Mouse (Mus musculus): ENCODE results near the gene Limd1. TPM values are rescaled to one million over a fixed set of nuclear protein-coding genes. Genes with fewer than 3 reads are reported as not detected.

Limd1 gene
- polyA plus RNA-seq, 2 experiments, result 32.5 to 58.4 TPM

DNA sequence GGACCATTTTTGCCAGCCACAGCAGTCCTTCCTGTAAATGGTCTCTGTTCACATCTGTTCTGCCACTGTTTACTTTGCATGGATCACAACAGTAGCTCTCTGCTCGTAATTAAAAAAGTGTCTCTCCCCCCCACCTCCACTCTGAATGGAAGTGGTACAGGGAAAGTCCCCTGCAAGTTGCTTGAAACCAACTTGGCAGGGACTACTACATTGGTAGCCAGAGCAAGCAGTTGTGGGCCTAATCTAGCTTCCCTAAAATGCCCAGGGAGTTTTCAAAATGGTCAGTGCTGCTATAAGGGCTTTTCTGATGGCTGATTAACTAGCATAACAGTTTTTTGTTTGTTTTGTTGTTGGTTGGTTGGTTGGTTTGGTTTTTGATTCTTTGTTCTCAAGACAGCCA, 60.6 kb downstream of the Limd1 start:
- Histone ChIP-seq H3K27ac (replicated peaks; ENCODE audit: low read depth, low read length) (no peak overlapping the region), H3K9ac (ENCODE audit: low read depth, low read length, severe bottlenecking) (no peak overlapping the region), H3K4me2 (replicated peaks; ENCODE audit: low read depth, low read length, severe bottlenecking) (no peak overlapping the region), H3K4me1 (ENCODE audit: control insufficient read depth, insufficient read depth, low read length) (no peaks in the 10 kb centered on the region; the same call in 1 of the 2 replicates), H3K9me3 (ENCODE audit: control insufficient read depth, low read length) (no peaks in the 10 kb centered on the region), H3K36me3 (ENCODE audit: control insufficient read depth, insufficient read depth, low read length) (peaks cover 9% of the 10 kb centered on the region), H3K4me3 (replicated peaks; ENCODE audit: low read length) (no peak overlapping the region), H3K27me3 (ENCODE audit: control insufficient read depth, insufficient read depth, low read length) (no peaks in the 10 kb centered on the region)
- no peak for ATAC-seq (ENCODE audit: low FRiP score, low read depth)
- no peak for TF ChIP-seq POLR2A (IDR thresholded peaks at IDR 0.05; ENCODE audit: borderline replicate concordance, extremely low read depth, insufficient read depth, insufficient read length)
- WGBS, result 25% methylated on average over 1 of the region's 1 CpGs
- DNase-seq (ENCODE audit: low spot score), result no peak

DNA sequence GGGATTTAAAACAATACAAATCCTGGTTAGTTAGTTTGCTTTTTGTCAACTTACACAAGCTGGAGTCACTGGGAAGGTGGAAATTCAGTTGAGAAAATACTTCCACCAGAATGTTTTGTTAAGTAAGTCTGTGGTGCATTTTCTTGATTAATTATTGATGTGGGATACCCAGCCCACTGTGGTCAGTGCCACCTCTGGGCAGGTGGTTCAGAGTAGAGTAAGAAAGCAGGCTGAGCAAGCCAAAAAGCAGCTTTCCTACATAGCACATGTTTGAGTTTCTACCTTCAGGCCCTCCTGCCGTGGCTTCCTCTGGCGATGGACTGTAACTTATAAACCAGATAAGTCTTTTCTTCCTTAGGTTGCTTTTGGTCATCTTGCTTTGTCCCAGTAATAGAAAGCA, 61.3 kb downstream of the Limd1 start:
- no peaks in the 10 kb centered on the region; the same call in 1 of the 2 replicates for H3K4me1 ChIP-seq (ENCODE audit: control insufficient read depth, insufficient read depth, low read length)
- TF ChIP-seq POLR2A (IDR thresholded peaks at IDR 0.05; ENCODE audit: borderline replicate concordance, extremely low read depth, insufficient read depth, insufficient read length), result no peak
- H3K9ac ChIP-seq (ENCODE audit: low read depth, low read length, severe bottlenecking), result no peak overlapping the region
- H3K4me2 ChIP-seq (replicated peaks; ENCODE audit: low read depth, low read length, severe bottlenecking), result no peak overlapping the region
- no peak overlapping the region for H3K4me3 ChIP-seq (replicated peaks; ENCODE audit: low read length)
- H3K36me3 ChIP-seq (ENCODE audit: control insufficient read depth, insufficient read depth, low read length), result peaks cover 11% of the 10 kb centered on the region
- 68% methylated on average over 2 of the region's 2 CpGs for WGBS
- ATAC-seq (ENCODE audit: low FRiP score, low read depth) (no peak), DNase-seq (ENCODE audit: low spot score) (no peak)
- H3K9me3 ChIP-seq (ENCODE audit: control insufficient read depth, low read length), result no peaks in the 10 kb centered on the region
- no peak overlapping the region for H3K27ac ChIP-seq (replicated peaks; ENCODE audit: low read depth, low read length)
- no peaks in the 10 kb centered on the region for H3K27me3 ChIP-seq (ENCODE audit: control insufficient read depth, insufficient read depth, low read length)

DNA sequence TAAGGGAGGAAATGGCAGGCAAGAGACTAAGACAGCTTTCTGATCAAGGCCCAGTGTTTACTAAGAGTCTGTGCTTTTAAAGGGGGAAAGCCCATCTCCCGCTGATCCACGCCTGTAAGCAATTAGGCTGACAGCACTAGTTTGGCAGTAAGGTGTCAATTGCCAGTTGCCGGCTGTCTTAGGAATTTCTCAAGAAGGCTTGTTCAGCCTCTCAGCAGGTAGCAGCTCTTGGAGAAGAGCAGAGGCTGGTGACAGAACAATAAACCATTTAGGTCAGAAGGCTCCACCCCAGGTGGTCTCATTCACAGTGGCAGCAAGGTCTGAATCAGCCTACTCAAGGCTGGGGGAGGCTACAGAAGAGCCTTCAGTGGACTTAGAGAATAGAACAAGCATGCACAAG, 76.1 kb downstream of the Limd1 start:
- DNase-seq (ENCODE audit: low spot score) (no peak), ATAC-seq (ENCODE audit: low FRiP score, low read depth) (no peak)
- no peak for TF ChIP-seq POLR2A (IDR thresholded peaks at IDR 0.05; ENCODE audit: borderline replicate concordance, extremely low read depth, insufficient read depth, insufficient read length)
- H3K9me3 ChIP-seq (ENCODE audit: control insufficient read depth, low read length), result no peaks in the 10 kb centered on the region
- H3K36me3 ChIP-seq (ENCODE audit: control insufficient read depth, insufficient read depth, low read length), result peaks cover 71% of the 10 kb centered on the region
- H3K27ac ChIP-seq (replicated peaks; ENCODE audit: low read depth, low read length), result no peak overlapping the region
- H3K4me1 ChIP-seq (ENCODE audit: control insufficient read depth, insufficient read depth, low read length), result no peaks in the 10 kb centered on the region
- H3K9ac ChIP-seq (ENCODE audit: low read depth, low read length, severe bottlenecking), result no peak overlapping the region
- no peak overlapping the region for H3K4me3 ChIP-seq (replicated peaks; ENCODE audit: low read length)
- no peak overlapping the region for H3K4me2 ChIP-seq (replicated peaks; ENCODE audit: low read depth, low read length, severe bottlenecking)
- WGBS, result 13% methylated on average over 3 of the region's 3 CpGs
- no peaks in the 10 kb centered on the region for H3K27me3 ChIP-seq (ENCODE audit: control insufficient read depth, insufficient read depth, low read length)

Other genes with a start within 250 kb of the Limd1 start
- gene Tmem158, start 217.9 kb upstream of the Limd1 start, polyA plus RNA-seq (2012; rRNA removed), result 32.0 and 54.9 TPM in 2 replicates
- 19.6 and 24.0 TPM in 2 replicates for gene Tmem158, start 217.9 kb upstream of the Limd1 start, polyA plus RNA-seq (2014; fragmentation: Nextera tagmentation; extraction: Ambion mirVana)
- 561 and 678 TPM in 2 replicates for gene Lars2, start 111.8 kb upstream of the Limd1 start, polyA plus RNA-seq (2012; rRNA removed)
- 1,575 and 1,593 TPM in 2 replicates for gene Lars2, start 111.8 kb upstream of the Limd1 start, polyA plus RNA-seq (2014; fragmentation: Nextera tagmentation; extraction: Ambion mirVana)
- gene Sacm1l, start 51.1 kb downstream of the Limd1 start, polyA plus RNA-seq (2012; rRNA removed), result 23.5 and 25.2 TPM in 2 replicates
- 49.6 and 50.2 TPM in 2 replicates for gene Sacm1l, start 51.1 kb downstream of the Limd1 start, polyA plus RNA-seq (2014; fragmentation: Nextera tagmentation; extraction: Ambion mirVana)
- 0.01 and 0.03 TPM in 2 replicates for gene Slc6a20b, start 153.9 kb downstream of the Limd1 start, polyA plus RNA-seq (2012; rRNA removed)
- gene Slc6a20b, start 153.9 kb downstream of the Limd1 start, polyA plus RNA-seq (2014; fragmentation: Nextera tagmentation; extraction: Ambion mirVana), result 0.18 and 0.19 TPM in 2 replicates
- 0.09 and 0.13 TPM in 2 replicates for gene Ccr9, start 199.7 kb downstream of the Limd1 start, polyA plus RNA-seq (2012; rRNA removed)
- gene Ccr9, start 199.7 kb downstream of the Limd1 start, polyA plus RNA-seq (2014; fragmentation: Nextera tagmentation; extraction: Ambion mirVana), result 0.17 and 0.30 TPM in 2 replicates
- 0.06 and 0.10 TPM in 2 replicates for gene Slc6a20a, start 200.2 kb downstream of the Limd1 start, polyA plus RNA-seq (2012; rRNA removed)
- 0.14 TPM in 1 of 2 replicates, not detected in the other for gene Slc6a20a, start 200.2 kb downstream of the Limd1 start, polyA plus RNA-seq (2014; fragmentation: Nextera tagmentation; extraction: Ambion mirVana)
- 24.4 and 33.6 TPM in 2 replicates for gene Lztfl1, start 239.0 kb downstream of the Limd1 start, polyA plus RNA-seq (2012; rRNA removed)
- 64.8 and 74.3 TPM in 2 replicates for gene Lztfl1, start 239.0 kb downstream of the Limd1 start, polyA plus RNA-seq (2014; fragmentation: Nextera tagmentation; extraction: Ambion mirVana)

All from limb, embryonic 14.5 days (tissue).